Mouse (Mus musculus) C2C12 (cell line): ENCODE data around the gene Knstrn. TPM values are rescaled to one million over a fixed set of nuclear protein-coding genes. Genes with fewer than 3 reads are reported as not detected.
A peak's percentile ranks its signal among the peaks of the same experiment; 100 is the strongest.

Experiments used
- H3K27me3 ChIP-seq: one replicate; pipeline ENCODE4 v1.6.1; 2011; ENCODE audit not compliant: control insufficient read depth, insufficient read depth, insufficient read length
- H3K36me3 ChIP-seq: one replicate; pipeline ENCODE4 v1.6.1; 2011; ENCODE audit not compliant: control insufficient read depth, insufficient read depth
- H3K4me3 ChIP-seq: one replicate; pipeline ENCODE4 v1.5.1; 2011; ENCODE audit warnings: mild to moderate bottlenecking, control low read depth; ENCODE audit not compliant: poor library complexity, insufficient read depth, severe bottlenecking
- H3K79me2 ChIP-seq: one replicate; pipeline ENCODE4 v1.6.1; 2011; ENCODE audit not compliant: control insufficient read depth, insufficient read depth
- H3K79me3 ChIP-seq: one replicate; pipeline ENCODE4 v1.6.1; 2011; ENCODE audit warnings: low read depth, control low read depth
- H3ac ChIP-seq: one replicate; pipeline ENCODE3; 2011; ENCODE audit warnings: low read depth; ENCODE audit not compliant: control insufficient read depth, insufficient read length
- CEBPB ChIP-seq: IDR thresholded peaks from one replicate; pipeline ENCODE4 v1.6.1; 2011; ENCODE audit warnings: low read depth, mild to moderate bottlenecking, control low read depth, moderate library complexity
- CTCF ChIP-seq: IDR thresholded peaks from one replicate; pipeline ENCODE4 v1.5.1; 2011; ENCODE audit not compliant: control insufficient read depth, insufficient read depth, insufficient read length
- FOSL1 ChIP-seq: IDR thresholded peaks from one replicate; pipeline ENCODE4 v1.8.0; 2011; ENCODE audit warnings: mild to moderate bottlenecking, low read length; ENCODE audit not compliant: poor library complexity, insufficient read depth, severe bottlenecking
- MAX ChIP-seq: IDR thresholded peaks from one replicate; pipeline ENCODE4 v1.6.1; 2011; ENCODE audit warnings: mild to moderate bottlenecking, control low read depth
- MYOD1 ChIP-seq: IDR thresholded peaks from one replicate; pipeline ENCODE4 v1.6.1; 2011; ENCODE audit warnings: low read depth; ENCODE audit not compliant: control insufficient read depth, insufficient read length
- MYOG ChIP-seq: IDR thresholded peaks from one replicate; pipeline ENCODE4 v1.6.1; 2011; ENCODE audit not compliant: control insufficient read depth, insufficient read length; ENCODE audit errors: extremely low read depth
- USF1 ChIP-seq: IDR thresholded peaks from one replicate; pipeline ENCODE4 v1.6.1; 2011; ENCODE audit warnings: low read depth, mild to moderate bottlenecking, control low read depth, moderate library complexity
- polyA plus RNA-seq: library from polyadenylated mRNA; unstranded; fragments of >200 nt; fragmentation: generic; extraction: Trizol; gene quantifications from one replicate; pipeline ENCODE4 v1.2.1, GENCODE M21; 2012; ENCODE audit warnings: missing spikeins

Gene Knstrn
- polyA plus RNA-seq, 1 experiment, result 76.0 TPM

- peak overlapping the region; percentile 89 for H3ac ChIP-seq
- peaks cover 6% of the 10 kb centered on the region for H3K79me3 ChIP-seq
- peaks cover 17% of the 10 kb centered on the region for H3K27me3 ChIP-seq
- no peaks in the 10 kb centered on the region for H3K36me3 ChIP-seq
- H3K4me3 ChIP-seq, result peak overlapping the region; percentile 75
- peaks cover 54% of the 10 kb centered on the region for H3K79me2 ChIP-seq
- TF ChIP-seq MAX, result no peak
- peak; percentile 54 for TF ChIP-seq CTCF
These were observed 88.5 kb downstream of the Knstrn start for GRCm38 (mm10) chr2:118902051-118903025.

GRCm38 (mm10) chr2:118903333-118903741, 89.5 kb downstream of the Knstrn start:
- TF ChIP-seq MYOG (no peak), CTCF (no peak), CEBPB (no peak), USF1 (no peak), FOSL1 (no peak), MYOD1 (no peak), MAX (no peak)
- Histone ChIP-seq H3K4me3 (no peak overlapping the region), H3K36me3 (no peaks in the 10 kb centered on the region), H3K79me2 (peaks cover 61% of the 10 kb centered on the region), H3ac (no peak overlapping the region), H3K27me3 (peaks cover 7% of the 10 kb centered on the region), H3K79me3 (peaks cover 8% of the 10 kb centered on the region)

Other genes starting within 250 kb of the Knstrn start
- gene Bub1b, start 215.8 kb upstream of the Knstrn start, polyA plus RNA-seq, result 54.9 TPM
- 0.13 TPM for gene Pak6, start 150.7 kb upstream of the Knstrn start, polyA plus RNA-seq
- 0.02 TPM for gene Ankrd63, start 110.0 kb upstream of the Knstrn start, polyA plus RNA-seq
- gene Plcb2, start 85.6 kb upstream of the Knstrn start, polyA plus RNA-seq, result not detected
- gene Inafm2, start 68.2 kb upstream of the Knstrn start, polyA plus RNA-seq, result 10.3 TPM
- 9.3 TPM for gene Ccdc9b, start 51.3 kb upstream of the Knstrn start, polyA plus RNA-seq
- gene Phgr1, start 41.2 kb upstream of the Knstrn start, polyA plus RNA-seq, result not detected
- gene Disp2, start 34.3 kb upstream of the Knstrn start, polyA plus RNA-seq, result 0.05 TPM
- 15.2 TPM for gene Ivd, start 48.0 kb downstream of the Knstrn start, polyA plus RNA-seq
- gene Bahd1, start 86.4 kb downstream of the Knstrn start, polyA plus RNA-seq, result 8.6 TPM
- 21.3 TPM for gene Chst14, start 112.5 kb downstream of the Knstrn start, polyA plus RNA-seq
- gene Ccdc32, start 215.4 kb downstream of the Knstrn start, polyA plus RNA-seq, result 9.3 TPM
- 4.2 TPM for gene Rpusd2, start 220.8 kb downstream of the Knstrn start, polyA plus RNA-seq
- 3.2 TPM for gene Knl1, start 233.1 kb downstream of the Knstrn start, polyA plus RNA-seq